Mouse (Mus musculus): ENCODE measurements at regions not wholly inside any gene's neighbourhood (a gene's known extent, or its start where the extent isn't known, plus 50 kb on each side); places are given as distances from the start of the nearest gene placed in this dataset.

GRCm38 (mm10) chr9:68585751-68586150 is 67.8 kb upstream of the Rora start:
- no peak for TF ChIP-seq CTCF (IDR thresholded peaks at IDR 0.05; ENCODE audit: borderline replicate concordance, insufficient read depth, low read length)
- TF ChIP-seq POLR2A (IDR thresholded peaks at IDR 0.05; ENCODE audit: low read depth, low read length) = no peak

All from embryonic fibroblast, embryonic 13.5 days (primary cell).